Mouse (Mus musculus) megakaryocyte-erythroid progenitor cell, adult 5-6 weeks (primary cell): ENCODE results near the gene Ext2. TPM values are rescaled to one million over a fixed set of nuclear protein-coding genes. Genes with fewer than 3 reads are reported as not detected.

Experiments
- ATAC-seq: replicated peaks from 2 replicates; pipeline ENCODE4 v1.8.0; 2016; ENCODE audit warnings: mild to moderate bottlenecking, inconsistent platforms; ENCODE audit not compliant: severe bottlenecking, poor library complexity, low FRiP score, low TSS enrichment
- total RNA-seq, 2 experiments: library from RNA; stranded (forward) in 1 of 2; stranded (reverse) in 1 of 2; fragments of 200-1000, 215-1000 nt in 1 of 2; fragments of >200 nt in 1 of 2; fragmentation: Nextera tagmentation in 1 of 2; gene quantifications; 2 replicates each; pipeline ENCODE4 v1.2.3; 2014 to 2017

Ext2 gene
- total RNA-seq, 2 experiments from 2014 or later: 42.0 to 50.8 TPM

DNA sequence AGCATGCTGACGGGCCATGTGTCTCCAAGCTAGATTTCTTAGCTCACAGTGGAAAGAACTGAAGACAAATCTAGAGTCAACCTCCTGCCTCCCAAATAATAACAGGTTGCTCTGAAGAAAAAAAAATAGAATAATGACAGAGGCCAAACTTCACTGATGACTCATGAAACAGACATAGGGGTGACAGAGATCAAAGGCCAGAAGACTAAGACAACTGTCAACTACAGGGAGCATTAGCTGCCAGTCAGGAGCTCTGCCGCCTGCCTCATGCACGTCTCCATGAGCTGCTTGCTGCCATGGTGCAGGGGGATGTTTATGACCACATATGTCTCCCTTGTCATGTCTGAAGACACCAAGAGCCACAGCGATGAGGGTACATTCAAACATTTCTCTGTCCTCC is 75.7 kb downstream of the Ext2 start:
- no peak for ATAC-seq

- no peak for ATAC-seq
Measured at GRCm38 (mm10) chr2:93746162-93746561, 76.2 kb downstream of the Ext2 start.

DNA sequence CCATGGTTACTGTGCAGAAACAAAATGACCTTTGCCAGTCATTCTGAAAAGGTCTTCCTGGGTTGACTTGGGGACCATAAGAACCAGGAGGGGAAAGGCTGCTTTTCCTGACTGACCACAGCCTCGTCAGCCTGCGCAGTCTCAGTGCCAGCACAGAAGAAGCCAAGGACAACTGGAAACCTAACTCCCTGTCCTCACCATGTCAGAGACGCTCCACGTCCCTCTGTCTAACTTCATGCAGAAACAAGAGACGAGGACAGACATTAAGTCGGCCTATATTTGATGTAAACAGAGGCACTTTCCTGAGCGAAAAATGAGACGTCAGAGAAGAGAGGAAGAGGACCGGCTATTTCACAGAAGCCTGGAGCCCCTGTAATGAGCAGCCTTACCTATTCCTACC is 76.6 kb downstream of the Ext2 start:
- no peak for ATAC-seq

DNA sequence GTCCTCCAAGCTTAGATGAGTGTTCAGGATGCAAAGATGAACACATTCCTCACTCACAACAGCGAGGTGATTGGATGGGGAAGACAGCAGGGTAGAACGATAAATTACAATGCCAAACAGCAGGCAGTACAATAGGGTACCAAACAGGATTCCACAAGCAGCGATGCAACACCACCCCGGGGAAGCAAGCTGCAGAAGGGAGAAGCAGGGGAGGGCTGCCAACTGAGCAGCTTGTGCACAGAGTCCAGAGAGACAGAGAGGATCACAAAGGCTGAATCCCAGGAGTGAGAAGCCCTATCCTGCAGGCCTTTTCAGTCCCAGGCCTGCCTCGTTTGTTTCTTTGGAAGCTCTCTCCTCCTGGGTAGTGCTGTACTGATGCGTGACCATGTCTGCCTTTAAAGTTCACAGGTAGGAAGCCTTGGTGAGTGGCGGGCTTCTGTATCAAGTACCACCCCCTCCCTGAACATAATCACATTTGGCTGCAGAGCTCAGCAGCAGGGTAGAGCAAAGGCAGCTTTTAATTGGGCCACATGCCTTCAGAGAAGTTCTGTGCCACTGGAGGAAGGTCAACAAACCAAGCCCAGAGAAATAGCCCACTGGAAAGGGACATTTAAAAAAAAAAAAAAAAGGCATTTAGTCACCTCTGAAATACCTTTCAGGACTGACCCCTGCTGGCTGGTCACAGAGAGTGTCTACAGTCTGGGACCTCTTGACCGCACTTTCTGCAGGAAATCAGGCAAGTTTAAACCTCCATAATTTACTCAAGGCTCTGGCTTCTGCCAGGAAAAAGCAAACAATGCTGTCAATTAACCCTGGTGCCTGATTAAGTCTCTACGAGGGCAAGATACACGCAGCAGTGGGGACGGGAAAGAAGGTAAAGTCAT is 77.8 kb downstream of the Ext2 start:
- no peak for ATAC-seq

GRCm38 (mm10) chr2:93741700-93742099 is 80.7 kb downstream of the Ext2 start:
- no peak for ATAC-seq

GRCm38 (mm10) chr2:93739044-93739569 is 83.3 kb downstream of the Ext2 start:
- ATAC-seq: no peak

- ATAC-seq: no peak
Measured at GRCm38 (mm10) chr2:93737146-93737545, 85.2 kb downstream of the Ext2 start.

DNA sequence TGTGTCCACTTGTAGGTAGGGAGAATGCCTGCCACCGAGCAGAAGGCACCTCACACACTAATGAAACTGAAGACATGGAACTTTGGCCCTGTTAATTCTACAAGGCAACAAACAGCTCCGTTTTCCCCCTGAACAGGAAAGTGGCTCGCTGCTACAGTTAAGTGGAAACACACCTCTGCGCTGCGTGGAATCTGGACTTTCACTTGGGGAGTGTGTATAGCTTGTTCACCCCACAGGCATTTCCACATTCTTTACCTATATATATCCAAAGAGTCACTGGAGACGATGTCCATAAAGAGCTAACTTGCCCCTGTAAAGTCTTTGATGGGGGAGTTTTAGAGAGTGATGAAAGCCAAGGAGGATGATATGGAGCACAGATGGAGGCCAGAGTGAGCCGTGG is 89.7 kb downstream of the Ext2 start:
- ATAC-seq: no peak

DNA sequence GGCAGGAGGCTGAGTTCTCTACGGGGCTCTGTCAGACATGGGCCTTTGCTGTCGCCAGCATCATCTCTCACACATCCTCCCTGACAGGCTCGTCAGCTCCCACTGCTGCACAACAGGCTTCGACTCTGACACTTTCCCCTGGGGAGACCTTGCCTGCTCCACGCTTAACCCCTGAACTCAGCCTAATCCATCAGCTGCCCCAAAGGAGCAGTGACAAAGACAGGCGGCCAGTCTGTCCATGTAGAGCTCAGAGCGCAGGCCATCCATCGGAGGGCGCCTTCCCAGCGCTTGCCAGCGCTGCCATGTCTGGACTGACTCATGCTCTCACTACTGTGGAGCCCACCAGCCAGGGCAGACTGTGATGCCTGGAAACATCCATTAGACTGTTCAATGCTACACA is 92.8 kb downstream of the Ext2 start:
- ATAC-seq: no peak

DNA sequence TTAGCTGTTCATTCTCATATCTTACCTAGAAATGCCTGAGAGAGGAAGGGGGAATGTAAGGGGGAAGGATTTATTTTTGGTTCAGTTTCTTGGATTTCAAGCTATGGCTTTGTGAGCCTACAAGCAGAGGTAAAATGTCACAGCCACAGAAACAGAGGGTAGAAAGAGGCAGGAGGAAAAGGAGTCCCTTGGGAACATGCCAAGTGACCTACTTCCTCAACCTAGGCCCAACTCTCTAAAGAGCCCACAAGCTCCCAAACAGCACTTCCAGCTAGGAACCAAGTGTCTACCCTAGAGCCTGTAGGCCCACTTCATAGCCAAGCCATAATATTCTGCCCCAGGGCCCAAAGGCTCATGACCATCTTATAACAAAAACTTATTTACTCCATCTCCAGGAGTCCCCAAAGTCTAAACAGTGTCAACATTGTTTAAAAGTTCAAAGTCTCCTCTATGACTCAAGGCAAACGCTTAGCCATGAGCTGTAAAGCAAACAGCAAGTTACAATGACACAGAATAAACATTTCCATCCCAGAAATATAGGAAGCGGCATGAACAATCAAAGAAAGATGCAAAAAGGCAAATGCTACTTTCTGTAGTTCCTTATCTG is 99.1 kb downstream of the Ext2 start:
- ATAC-seq: no peak

- no peak for ATAC-seq
Measured at GRCm38 (mm10) chr2:93720956-93721355, 101.4 kb downstream of the Ext2 start.

GRCm38 (mm10) chr2:93719792-93720675 is 102.3 kb downstream of the Ext2 start:
- ATAC-seq: no peak

GRCm38 (mm10) chr2:93713267-93713666 is 109.1 kb downstream of the Ext2 start:
- no peak for ATAC-seq

DNA sequence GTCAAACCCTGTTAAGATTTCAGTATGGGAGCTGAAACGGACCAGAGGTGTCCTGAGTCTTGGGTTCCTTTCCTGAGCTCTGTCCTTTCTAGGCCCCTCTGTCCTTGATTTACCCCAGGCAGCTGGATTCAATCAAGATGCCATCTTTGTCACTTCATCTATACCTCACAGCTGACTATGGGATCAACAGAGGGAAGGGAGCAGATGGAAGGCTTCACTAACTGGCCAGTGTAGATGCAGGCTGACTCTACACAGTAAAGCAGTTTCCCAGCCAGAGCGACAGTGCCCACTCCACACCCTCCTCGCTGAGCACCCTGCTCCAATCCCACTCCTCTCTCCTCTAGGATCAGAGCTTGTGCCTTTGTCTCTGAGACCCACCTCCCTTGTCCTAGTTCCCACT is 110.9 kb downstream of the Ext2 start:
- no peak for ATAC-seq

GRCm38 (mm10) chr2:93709696-93710095 is 112.7 kb downstream of the Ext2 start:
- ATAC-seq: no peak

GRCm38 (mm10) chr2:93709241-93709640 is 113.1 kb downstream of the Ext2 start:
- ATAC-seq: no peak

DNA sequence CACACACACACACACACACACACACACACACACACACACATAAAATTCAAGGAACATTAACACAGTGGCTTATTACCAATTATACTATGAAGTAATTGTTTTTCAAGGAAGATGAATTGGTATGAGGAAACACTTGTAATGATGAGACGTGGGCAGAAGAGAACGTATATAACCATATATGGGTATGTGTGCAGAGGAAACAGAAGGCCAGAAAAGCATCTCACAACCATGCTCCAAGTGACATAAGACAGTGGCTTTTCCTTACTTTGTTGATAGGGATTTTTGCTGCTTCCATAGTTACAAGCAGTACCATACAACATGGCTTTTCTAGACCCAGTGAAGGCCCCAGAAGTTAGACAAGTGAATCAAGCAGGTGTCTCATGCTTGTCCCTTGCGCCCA is 115.5 kb downstream of the Ext2 start:
- no peak for ATAC-seq

GRCm38 (mm10) chr2:93706407-93706806 is 116.0 kb downstream of the Ext2 start:
- ATAC-seq: no peak

DNA sequence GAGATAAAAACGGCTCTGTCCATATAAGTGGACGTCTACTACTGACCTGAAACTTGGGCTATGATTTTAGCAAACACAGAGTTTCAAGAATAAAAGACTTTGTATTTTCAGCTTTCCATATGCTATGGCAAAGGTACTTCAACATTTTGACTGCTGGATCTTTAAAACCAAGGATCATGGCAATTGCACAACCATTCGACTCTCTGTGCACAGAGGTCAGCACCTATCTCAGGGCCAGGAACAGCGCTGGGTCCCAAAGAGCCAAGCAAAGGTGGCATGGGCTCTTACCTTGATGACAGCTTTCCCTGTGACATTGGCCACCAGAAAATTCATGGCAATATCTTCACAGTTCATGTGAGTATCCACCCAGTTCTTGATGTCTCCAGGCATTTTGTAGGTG is 118.2 kb downstream of the Ext2 start:
- ATAC-seq: no peak
